Mouse (Mus musculus): Measurements from ENCODE around the gene Trmt112. TPM values are rescaled to one million over a fixed set of nuclear protein-coding genes. Genes with fewer than 3 reads are reported as not detected.

Trmt112 gene
- polyA plus RNA-seq, 1 experiment from 2014 or later: 173 TPM

- no peaks in the 10 kb centered on the region for H3K9me3 ChIP-seq (ENCODE audit: control insufficient read depth, low read length)
- DNase-seq (ENCODE audit: low spot score) (no peak), ATAC-seq (ENCODE audit: insufficient number of reproducible peaks, low FRiP score, low TSS enrichment, low read depth) (no peak)
- H3K36me3 ChIP-seq (ENCODE audit: control insufficient read depth, insufficient read depth, low read length): no peaks in the 10 kb centered on the region
- H3K4me3 ChIP-seq (ENCODE audit: low read depth, low read length): no peak overlapping the region
- H3K27me3 ChIP-seq (ENCODE audit: control insufficient read depth, insufficient read depth, low read length): no peaks in the 10 kb centered on the region
- no peak overlapping the region for H3K4me2 ChIP-seq (ENCODE audit: low read depth, severe bottlenecking)
- H3K4me1 ChIP-seq (ENCODE audit: control insufficient read depth, insufficient read depth, low read length): peaks cover 13% of the 10 kb centered on the region
- no peak overlapping the region for H3K9ac ChIP-seq (ENCODE audit: low read length)
- no peak overlapping the region for H3K27ac ChIP-seq (replicated peaks; ENCODE audit: low read depth, low read length)
- 88% methylated on average over 6 of the region's 6 CpGs for WGBS
Measured at GRCm38 (mm10) chr19:6943709-6944108, 34.2 kb downstream of the Trmt112 start.

GRCm38 (mm10) chr19:6947742-6948141, 38.2 kb downstream of the Trmt112 start:
- Histone ChIP-seq H3K9ac (ENCODE audit: low read length) (no peak overlapping the region), H3K27me3 (ENCODE audit: control insufficient read depth, insufficient read depth, low read length) (no peaks in the 10 kb centered on the region), H3K4me3 (ENCODE audit: low read depth, low read length) (no peak overlapping the region), H3K27ac (replicated peaks; ENCODE audit: low read depth, low read length) (no peak overlapping the region), H3K36me3 (ENCODE audit: control insufficient read depth, insufficient read depth, low read length) (no peaks in the 10 kb centered on the region), H3K4me2 (ENCODE audit: low read depth, severe bottlenecking) (no peak overlapping the region), H3K9me3 (ENCODE audit: control insufficient read depth, low read length) (no peaks in the 10 kb centered on the region), H3K4me1 (ENCODE audit: control insufficient read depth, insufficient read depth, low read length) (peaks cover 12% of the 10 kb centered on the region)
- 63% methylated on average over 4 of the region's 4 CpGs for WGBS
- DNase-seq (ENCODE audit: low spot score) (no peak), ATAC-seq (ENCODE audit: insufficient number of reproducible peaks, low FRiP score, low TSS enrichment, low read depth) (no peak)

- no peak for ATAC-seq (ENCODE audit: insufficient number of reproducible peaks, low FRiP score, low TSS enrichment, low read depth)
Measured at GRCm38 (mm10) chr19:6948186-6948585, 38.7 kb downstream of the Trmt112 start.

DNA sequence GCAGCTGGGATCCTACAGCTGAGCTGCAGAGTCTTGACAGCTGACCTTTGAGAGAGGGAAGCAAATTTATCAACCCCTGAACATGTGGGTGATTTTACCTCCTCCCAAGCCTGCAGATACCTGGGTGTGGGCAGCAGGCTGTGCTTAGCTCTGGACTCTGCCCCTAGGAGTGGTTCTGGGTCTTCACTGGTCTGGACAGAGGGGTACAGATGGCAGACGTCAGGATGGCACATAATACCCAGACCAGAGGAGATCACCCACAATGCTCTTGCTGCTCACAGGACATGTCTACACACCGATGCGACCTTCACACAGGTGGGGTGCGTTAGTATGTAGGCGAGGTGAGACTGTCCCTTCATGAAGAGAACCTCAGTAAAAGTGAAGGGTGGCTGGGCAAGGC, 40.0 kb downstream of the Trmt112 start:
- Histone ChIP-seq H3K9ac (ENCODE audit: low read length) (no peak overlapping the region), H3K4me3 (ENCODE audit: low read depth, low read length) (no peak overlapping the region), H3K27ac (replicated peaks; ENCODE audit: low read depth, low read length) (no peak overlapping the region), H3K36me3 (ENCODE audit: control insufficient read depth, insufficient read depth, low read length) (no peaks in the 10 kb centered on the region), H3K27me3 (ENCODE audit: control insufficient read depth, insufficient read depth, low read length) (no peaks in the 10 kb centered on the region), H3K4me2 (ENCODE audit: low read depth, severe bottlenecking) (no peak overlapping the region), H3K4me1 (ENCODE audit: control insufficient read depth, insufficient read depth, low read length) (peaks cover 9% of the 10 kb centered on the region; the same call in 1 of the 2 replicates), H3K9me3 (ENCODE audit: control insufficient read depth, low read length) (no peaks in the 10 kb centered on the region)
- no peak for ATAC-seq (ENCODE audit: insufficient number of reproducible peaks, low FRiP score, low TSS enrichment, low read depth)
- WGBS: 94% methylated on average over 5 of the region's 5 CpGs
- DNase-seq (ENCODE audit: low spot score): no peak

More at GRCm38 (mm10) chr19:6948186-6948585, 38.7 kb downstream of the Trmt112 start:
- Histone ChIP-seq H3K27ac (replicated peaks; ENCODE audit: low read depth, low read length) (no peak overlapping the region), H3K4me2 (ENCODE audit: low read depth, severe bottlenecking) (no peak overlapping the region), H3K4me1 (ENCODE audit: control insufficient read depth, insufficient read depth, low read length) (peaks cover 9% of the 10 kb centered on the region; the same call in 1 of the 2 replicates), H3K27me3 (ENCODE audit: control insufficient read depth, insufficient read depth, low read length) (no peaks in the 10 kb centered on the region), H3K9ac (ENCODE audit: low read length) (no peak overlapping the region), H3K9me3 (ENCODE audit: control insufficient read depth, low read length) (no peaks in the 10 kb centered on the region), H3K36me3 (ENCODE audit: control insufficient read depth, insufficient read depth, low read length) (no peaks in the 10 kb centered on the region), H3K4me3 (ENCODE audit: low read depth, low read length) (no peak overlapping the region)
- DNase-seq (ENCODE audit: low spot score): no peak
- WGBS: 88% methylated on average over 4 of the region's 4 CpGs

DNA sequence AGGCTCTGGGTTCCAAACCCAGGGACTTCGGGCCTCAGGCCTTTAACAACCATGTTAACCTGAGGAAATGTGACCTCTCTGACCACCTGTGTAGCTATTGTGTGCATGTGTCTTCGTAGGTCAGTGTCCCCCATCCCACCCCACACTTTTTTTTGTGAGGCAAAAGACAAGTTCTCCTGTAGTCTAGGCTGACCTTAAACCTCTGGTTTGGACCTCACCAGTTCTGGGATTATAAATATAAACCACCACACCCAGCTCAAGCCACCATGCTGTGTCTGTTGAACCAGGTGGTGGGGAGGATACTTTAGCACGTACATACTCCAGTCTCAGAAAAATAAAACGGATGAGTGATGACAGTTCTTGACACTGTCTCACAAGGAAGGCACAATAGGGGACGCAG, 40.5 kb downstream of the Trmt112 start:
- no peak for DNase-seq (ENCODE audit: low spot score)
- no peaks in the 10 kb centered on the region for H3K27me3 ChIP-seq (ENCODE audit: control insufficient read depth, insufficient read depth, low read length)
- H3K36me3 ChIP-seq (ENCODE audit: control insufficient read depth, insufficient read depth, low read length): peaks cover 3% of the 10 kb centered on the region; the same call in 1 of the 2 replicates
- 74% methylated on average over 5 of the region's 5 CpGs for WGBS
- H3K9me3 ChIP-seq (ENCODE audit: control insufficient read depth, low read length): no peaks in the 10 kb centered on the region
- no peak for ATAC-seq (ENCODE audit: insufficient number of reproducible peaks, low FRiP score, low TSS enrichment, low read depth)
- peaks cover 9% of the 10 kb centered on the region; the same call in 1 of the 2 replicates for H3K4me1 ChIP-seq (ENCODE audit: control insufficient read depth, insufficient read depth, low read length)
- H3K4me2 ChIP-seq (ENCODE audit: low read depth, severe bottlenecking): peak overlapping the region; percentile 79
- H3K4me3 ChIP-seq (ENCODE audit: low read depth, low read length): 0 out of 2 replicates have a peak overlapping the region, but pooled peaks have one; percentile 63
- H3K27ac ChIP-seq (replicated peaks; ENCODE audit: low read depth, low read length): no peak overlapping the region
- no peak overlapping the region for H3K9ac ChIP-seq (ENCODE audit: low read length)

DNA sequence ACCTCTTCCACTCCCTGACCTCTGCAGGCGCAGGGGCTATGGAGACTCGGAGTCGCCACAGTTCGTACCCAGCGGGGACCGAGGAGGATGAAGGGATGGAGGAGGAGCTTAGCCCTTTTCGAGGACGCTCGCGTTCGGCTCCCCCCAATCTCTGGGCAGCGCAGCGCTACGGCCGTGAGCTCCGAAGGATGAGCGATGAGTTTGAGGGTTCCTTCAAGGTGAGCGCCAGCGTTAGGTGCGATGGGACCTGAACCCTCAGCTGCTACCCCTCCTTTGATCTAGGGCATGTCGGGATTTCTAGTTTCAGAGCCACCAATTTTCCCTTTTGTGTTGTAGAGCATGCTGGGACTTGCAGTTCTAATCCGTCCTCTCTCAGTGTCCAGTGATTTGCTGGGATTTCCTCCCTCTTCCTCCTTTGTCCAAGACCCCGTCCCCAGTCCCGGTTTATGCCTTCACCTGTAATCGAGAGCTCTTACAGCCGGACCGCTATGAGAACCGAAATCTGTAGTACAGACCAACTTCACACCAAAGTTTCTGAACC, 41.2 kb downstream of the Trmt112 start:
- peak; percentile 15; the same call in 1 of the 2 replicates for ATAC-seq (ENCODE audit: insufficient number of reproducible peaks, low FRiP score, low TSS enrichment, low read depth)
- Histone ChIP-seq H3K27me3 (ENCODE audit: control insufficient read depth, insufficient read depth, low read length) (no peaks in the 10 kb centered on the region), H3K9me3 (ENCODE audit: control insufficient read depth, low read length) (no peaks in the 10 kb centered on the region), H3K9ac (ENCODE audit: low read length) (peak overlapping the region; percentile 84), H3K4me3 (ENCODE audit: low read depth, low read length) (peak overlapping the region; percentile 63), H3K4me2 (ENCODE audit: low read depth, severe bottlenecking) (peak overlapping the region; percentile 79), H3K36me3 (ENCODE audit: control insufficient read depth, insufficient read depth, low read length) (peaks cover 5% of the 10 kb centered on the region; the same call in 1 of the 2 replicates), H3K4me1 (ENCODE audit: control insufficient read depth, insufficient read depth, low read length) (peaks cover 9% of the 10 kb centered on the region; the same call in 1 of the 2 replicates), H3K27ac (replicated peaks; ENCODE audit: low read depth, low read length) (peak overlapping the region; percentile 90)
- WGBS: under 1% methylated on average over 28 of the region's 28 CpGs
- peak; percentile 75 for DNase-seq (ENCODE audit: low spot score)

GRCm38 (mm10) chr19:6951381-6951968, 42.0 kb downstream of the Trmt112 start:
- no peaks in the 10 kb centered on the region for H3K27me3 ChIP-seq (ENCODE audit: control insufficient read depth, insufficient read depth, low read length)
- H3K36me3 ChIP-seq (ENCODE audit: control insufficient read depth, insufficient read depth, low read length): peaks cover 5% of the 10 kb centered on the region; the same call in 1 of the 2 replicates
- peak overlapping the region; percentile 79 for H3K4me2 ChIP-seq (ENCODE audit: low read depth, severe bottlenecking)
- H3K9me3 ChIP-seq (ENCODE audit: control insufficient read depth, low read length): no peaks in the 10 kb centered on the region
- peak; percentile 75 for ATAC-seq (ENCODE audit: insufficient number of reproducible peaks, low FRiP score, low TSS enrichment, low read depth)
- WGBS: under 1% methylated on average over 35 of the region's 35 CpGs
- peak overlapping the region; percentile 90 for H3K27ac ChIP-seq (replicated peaks; ENCODE audit: low read depth, low read length)
- H3K4me1 ChIP-seq (ENCODE audit: control insufficient read depth, insufficient read depth, low read length): peaks cover 9% of the 10 kb centered on the region; the same call in 1 of the 2 replicates
- DNase-seq (ENCODE audit: low spot score): peak; percentile 89
- H3K9ac ChIP-seq (ENCODE audit: low read length): peak overlapping the region; percentile 84
- H3K4me3 ChIP-seq (ENCODE audit: low read depth, low read length): peak overlapping the region; percentile 63

GRCm38 (mm10) chr19:6951994-6952711, 42.7 kb downstream of the Trmt112 start:
- Histone ChIP-seq H3K4me3 (ENCODE audit: low read depth, low read length) (peak overlapping the region; percentile 63), H3K4me2 (ENCODE audit: low read depth, severe bottlenecking) (peak overlapping the region; percentile 79), H3K9ac (ENCODE audit: low read length) (peak overlapping the region; percentile 84), H3K9me3 (ENCODE audit: control insufficient read depth, low read length) (no peaks in the 10 kb centered on the region), H3K27me3 (ENCODE audit: control insufficient read depth, insufficient read depth, low read length) (no peaks in the 10 kb centered on the region), H3K36me3 (ENCODE audit: control insufficient read depth, insufficient read depth, low read length) (peaks cover 5% of the 10 kb centered on the region; the same call in 1 of the 2 replicates), H3K27ac (replicated peaks; ENCODE audit: low read depth, low read length) (peak overlapping the region; percentile 90), H3K4me1 (ENCODE audit: control insufficient read depth, insufficient read depth, low read length) (peaks cover 9% of the 10 kb centered on the region; the same call in 1 of the 2 replicates)
- DNase-seq (ENCODE audit: low spot score) (peak; percentile 66), ATAC-seq (ENCODE audit: insufficient number of reproducible peaks, low FRiP score, low TSS enrichment, low read depth) (0 out of 2 replicates have a peak, but pooled peaks have one; percentile 4)
- WGBS: 3% methylated on average over 31 of the region's 31 CpGs
